Mouse (Mus musculus): Measurements from ENCODE around the gene Ndst2. TPM values are rescaled to one million over a fixed set of nuclear protein-coding genes. Genes with fewer than 3 reads are reported as not detected.

The Ndst2 gene
- total RNA-seq, 1 experiment: 12.1 TPM

- H3K27ac ChIP-seq (ENCODE audit: insufficient read depth, low read depth, low read length, poor library complexity, severe bottlenecking): no peak overlapping the region
- H3K36me3 ChIP-seq (ENCODE audit: control insufficient read depth, insufficient read depth, low read length, poor library complexity, severe bottlenecking): peaks cover 19% of the 10 kb centered on the region; the same call in 1 of the 2 replicates
- no peak overlapping the region for H3K9ac ChIP-seq (ENCODE audit: insufficient read depth, low read depth, low read length, poor library complexity, severe bottlenecking)
- no peaks in the 10 kb centered on the region for H3K9me3 ChIP-seq (ENCODE audit: control insufficient read depth, insufficient read depth, low read depth, low read length)
- H3K4me1 ChIP-seq (ENCODE audit: control insufficient read depth in 2 of 2, insufficient read depth in 2 of 2, low read length in 2 of 2, poor library complexity in 1 of 2): no peaks in the 10 kb centered on the region
- no peak for DNase-seq (ENCODE audit: low read depth, low spot score)
- TF ChIP-seq MAFK (IDR thresholded peaks at IDR 0.05; ENCODE audit: insufficient read depth, low read depth, low read length): no peak
- TF ChIP-seq CHD2 (IDR thresholded peaks at IDR 0.05; ENCODE audit: low read depth, low read length): no peak
- no peak for TF ChIP-seq ZC3H11A (IDR thresholded peaks at IDR 0.05; ENCODE audit: borderline replicate concordance, low read depth, low read length)
- TF ChIP-seq HCFC1 (IDR thresholded peaks at IDR 0.05; ENCODE audit: borderline replicate concordance, insufficient read depth, low read length): no peak
- TF ChIP-seq ZNF384 (IDR thresholded peaks at IDR 0.05; ENCODE audit: low read depth, low read length): no peak
- in situ Hi-C loops (cut with MboI; ENCODE audit: low sequenced_read_pairs in 2 of 2, unreplicated experiment in 2 of 2): no loop called here
- H3K4me3 ChIP-seq (ENCODE audit: insufficient read depth in 1 of 2, low read depth in 1 of 2, low read length in 2 of 2, poor library complexity in 1 of 2, severe bottlenecking in 1 of 2): no peak overlapping the region
Measured at GRCm38 (mm10) chr14:20719767-20720166, 14.6 kb downstream of the Ndst2 start.

- in situ Hi-C loops (cut with MboI; ENCODE audit: low sequenced_read_pairs in 2 of 2, unreplicated experiment in 2 of 2): no loop called here
- TF ChIP-seq CHD2 (IDR thresholded peaks at IDR 0.05; ENCODE audit: low read depth, low read length) (no peak), MAFK (IDR thresholded peaks at IDR 0.05; ENCODE audit: insufficient read depth, low read depth, low read length) (no peak), ZNF384 (IDR thresholded peaks at IDR 0.05; ENCODE audit: low read depth, low read length) (no peak), HCFC1 (IDR thresholded peaks at IDR 0.05; ENCODE audit: borderline replicate concordance, insufficient read depth, low read length) (no peak), ZC3H11A (IDR thresholded peaks at IDR 0.05; ENCODE audit: borderline replicate concordance, low read depth, low read length) (no peak)
- H3K36me3 ChIP-seq (ENCODE audit: control insufficient read depth, insufficient read depth, low read length, poor library complexity, severe bottlenecking): peaks cover 13% of the 10 kb centered on the region; the same call in 1 of the 2 replicates
Measured at GRCm38 (mm10) chr14:20718443-20718842, 15.9 kb downstream of the Ndst2 start.

GRCm38 (mm10) chr14:20713832-20714231 is 20.5 kb downstream of the Ndst2 start:
- H3K4me1 ChIP-seq (ENCODE audit: control insufficient read depth in 2 of 2, insufficient read depth in 2 of 2, low read length in 2 of 2, poor library complexity in 1 of 2): no peaks in the 10 kb centered on the region; a peak in 1 of 4 replicates

More at GRCm38 (mm10) chr14:20718443-20718842, 15.9 kb downstream of the Ndst2 start:
- no peak overlapping the region for H3K9ac ChIP-seq (ENCODE audit: insufficient read depth, low read depth, low read length, poor library complexity, severe bottlenecking)
- H3K4me1 ChIP-seq (ENCODE audit: control insufficient read depth in 2 of 2, insufficient read depth in 2 of 2, low read length in 2 of 2, poor library complexity in 1 of 2): no peaks in the 10 kb centered on the region; a peak in 1 of 4 replicates
- DNase-seq (ENCODE audit: low read depth, low spot score): no peak
- no peak overlapping the region for H3K27ac ChIP-seq (ENCODE audit: insufficient read depth, low read depth, low read length, poor library complexity, severe bottlenecking)
- H3K9me3 ChIP-seq (ENCODE audit: control insufficient read depth, insufficient read depth, low read depth, low read length): no peaks in the 10 kb centered on the region
- no peak overlapping the region for H3K4me3 ChIP-seq (ENCODE audit: insufficient read depth in 1 of 2, low read depth in 1 of 2, low read length in 2 of 2, poor library complexity in 1 of 2, severe bottlenecking in 1 of 2)

GRCm38 (mm10) chr14:20708239-20708638 is 26.1 kb downstream of the Ndst2 start:
- Histone ChIP-seq H3K4me1 (ENCODE audit: control insufficient read depth in 2 of 2, insufficient read depth in 2 of 2, low read length in 2 of 2, poor library complexity in 1 of 2) (no peaks in the 10 kb centered on the region; a peak in 1 of 4 replicates), H3K27ac (ENCODE audit: insufficient read depth, low read depth, low read length, poor library complexity, severe bottlenecking) (no peak overlapping the region), H3K4me3 (ENCODE audit: insufficient read depth in 1 of 2, low read depth in 1 of 2, low read length in 2 of 2, poor library complexity in 1 of 2, severe bottlenecking in 1 of 2) (peak overlapping the region; percentile 66 to 78; a peak in 3 of 4 replicates), H3K9ac (ENCODE audit: insufficient read depth, low read depth, low read length, poor library complexity, severe bottlenecking) (no peak overlapping the region), H3K36me3 (ENCODE audit: control insufficient read depth, insufficient read depth, low read length, poor library complexity, severe bottlenecking) (peaks cover 2% of the 10 kb centered on the region; the same call in 1 of the 2 replicates), H3K9me3 (ENCODE audit: control insufficient read depth, insufficient read depth, low read depth, low read length) (no peaks in the 10 kb centered on the region)
- in situ Hi-C loops (cut with MboI; ENCODE audit: low sequenced_read_pairs in 2 of 2, unreplicated experiment in 2 of 2): no loop called here
- no peak for TF ChIP-seq HCFC1 (IDR thresholded peaks at IDR 0.05; ENCODE audit: borderline replicate concordance, insufficient read depth, low read length)
- TF ChIP-seq CHD2 (IDR thresholded peaks at IDR 0.05; ENCODE audit: low read depth, low read length): no peak
- no peak for DNase-seq (ENCODE audit: low read depth, low spot score)

More at GRCm38 (mm10) chr14:20713832-20714231, 20.5 kb downstream of the Ndst2 start:
- in situ Hi-C loops (cut with MboI; ENCODE audit: low sequenced_read_pairs in 2 of 2, unreplicated experiment in 2 of 2): no loop called here
- Histone ChIP-seq H3K36me3 (ENCODE audit: control insufficient read depth, insufficient read depth, low read length, poor library complexity, severe bottlenecking) (peaks cover 4% of the 10 kb centered on the region; the same call in 1 of the 2 replicates), H3K27ac (ENCODE audit: insufficient read depth, low read depth, low read length, poor library complexity, severe bottlenecking) (no peak overlapping the region), H3K4me3 (ENCODE audit: insufficient read depth in 1 of 2, low read depth in 1 of 2, low read length in 2 of 2, poor library complexity in 1 of 2, severe bottlenecking in 1 of 2) (peak overlapping the region; percentile 28 to 37; a peak in 2 of 4 replicates), H3K9me3 (ENCODE audit: control insufficient read depth, insufficient read depth, low read depth, low read length) (no peaks in the 10 kb centered on the region), H3K9ac (ENCODE audit: insufficient read depth, low read depth, low read length, poor library complexity, severe bottlenecking) (peak overlapping the region; percentile 6; the same call in 1 of the 2 replicates)
- TF ChIP-seq CHD2 (IDR thresholded peaks at IDR 0.05; ENCODE audit: low read depth, low read length) (no peak), ZNF384 (IDR thresholded peaks at IDR 0.05; ENCODE audit: low read depth, low read length) (no peak), HCFC1 (IDR thresholded peaks at IDR 0.05; ENCODE audit: borderline replicate concordance, insufficient read depth, low read length) (no peak), MAFK (IDR thresholded peaks at IDR 0.05; ENCODE audit: insufficient read depth, low read depth, low read length) (no peak), ZC3H11A (IDR thresholded peaks at IDR 0.05; ENCODE audit: borderline replicate concordance, low read depth, low read length) (no peak)
- no peak for DNase-seq (ENCODE audit: low read depth, low spot score)
